Mouse (Mus musculus): ENCODE measurements around the gene Cxcl1. TPM values are rescaled to one million over a fixed set of nuclear protein-coding genes. Genes with fewer than 3 reads are reported as not detected.
A peak's percentile ranks its signal among the peaks of the same experiment; 100 is the strongest.
"Not testable (repeated sequence)": the region's sequence is repeated elsewhere in the genome, so short reads cannot be mapped to it uniquely, and the experiment has no call there.

The Cxcl1 gene
- 0.83 and 1.2 TPM in 2 replicates for polyA plus RNA-seq (2015; fragmentation: Nextera tagmentation; extraction: Ambion mirVana)

DNA sequence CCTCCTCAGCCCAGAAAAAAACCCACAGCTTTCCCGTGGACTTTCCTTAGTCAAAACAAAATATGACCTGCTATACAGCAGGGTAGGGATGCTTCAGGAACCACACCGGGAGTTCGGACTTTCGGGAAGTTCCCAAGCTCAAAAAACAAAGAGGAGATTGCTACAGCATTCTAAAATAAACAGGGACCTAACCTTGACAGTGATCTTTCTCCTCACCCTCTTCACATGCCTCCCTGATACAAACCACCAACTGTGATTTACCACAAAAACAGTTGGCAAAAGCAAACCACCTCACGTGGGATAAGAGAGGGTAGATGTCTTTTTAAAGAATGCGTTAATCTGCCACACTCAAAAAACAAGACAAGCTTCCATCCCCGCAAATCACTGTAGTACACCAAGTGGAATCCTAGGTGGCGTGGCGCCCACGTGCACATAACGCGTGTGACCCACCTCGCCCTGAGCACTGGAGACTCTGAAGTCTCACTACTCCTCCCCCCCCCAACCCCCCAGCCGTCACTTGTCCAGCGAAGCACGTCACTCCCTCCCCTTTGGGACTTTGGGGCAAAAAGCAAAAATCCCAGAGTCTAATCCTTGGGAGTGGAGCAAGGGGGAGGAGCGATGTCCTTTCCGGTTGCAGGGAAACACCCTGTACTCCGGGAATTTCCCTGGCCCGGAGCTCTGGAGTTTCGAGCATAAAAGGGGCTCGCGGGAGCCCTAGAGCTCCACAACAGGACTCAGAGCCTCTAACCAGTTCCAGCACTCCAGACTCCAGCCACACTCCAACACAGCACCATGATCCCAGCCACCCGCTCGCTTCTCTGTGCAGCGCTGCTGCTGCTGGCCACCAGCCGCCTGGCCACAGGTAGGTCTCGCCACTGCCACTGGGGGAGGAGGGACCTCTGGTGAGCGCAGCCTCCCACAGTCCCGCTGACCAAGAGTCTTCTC, at the start of gene Cxcl1:
Cxcl1 (plus strand) TSS at position 723 of the 945 bp plus-strand sequence.
- Histone ChIP-seq H3K4me2 (replicated peaks; ENCODE audit: low read depth) (peak within 1 kb of the TSS; percentile 82), H3K4me1 (replicated peaks; ENCODE audit: control insufficient read depth, insufficient read depth, low read length) (no peaks in the 10 kb centered on the region; the same call in 1 of the 2 replicates), H3K4me3 (ENCODE audit: low read depth, low read length) (peak within 1 kb of the TSS; percentile 57), H3K9me3 (ENCODE audit: control insufficient read depth) (no peaks in the 10 kb centered on the region), H3K27me3 (replicated peaks; ENCODE audit: control insufficient read depth, insufficient read depth, low read length) (no peaks in the 10 kb centered on the region), H3K27ac (ENCODE audit: low read depth, low read length) (no peak within 1 kb of the TSS), H3K9ac (ENCODE audit: low read depth, low read length) (peak within 1 kb of the TSS; percentile 40), H3K36me3 (ENCODE audit: control insufficient read depth, insufficient read depth) (no peaks in the 10 kb centered on the region)
- ATAC-seq = peak; percentile 86
- 7% methylated on average over 30 of the region's 30 CpGs for WGBS
- TF ChIP-seq CTCF (IDR thresholded peaks at IDR 0.05; ENCODE audit: low read depth) = peak; percentile 66

GRCm38 (mm10) chr5:90843891-90844290, 47.1 kb upstream of the Cxcl1 start:
- no peak overlapping the region for H3K4me2 ChIP-seq (replicated peaks; ENCODE audit: low read depth)
- TF ChIP-seq CTCF (IDR thresholded peaks at IDR 0.05; ENCODE audit: low read depth) = no peak
- no peak overlapping the region for H3K27ac ChIP-seq (ENCODE audit: low read depth, low read length)
- no peak overlapping the region for H3K4me3 ChIP-seq (ENCODE audit: low read depth, low read length)
- 93% methylated on average over 3 of the region's 3 CpGs for WGBS
- H3K36me3 ChIP-seq (ENCODE audit: control insufficient read depth, insufficient read depth) = no peaks in the 10 kb centered on the region
- no peak overlapping the region for H3K9ac ChIP-seq (ENCODE audit: low read depth, low read length)
- H3K4me1 ChIP-seq (replicated peaks; ENCODE audit: control insufficient read depth, insufficient read depth, low read length) = no peaks in the 10 kb centered on the region
- no peaks in the 10 kb centered on the region for H3K9me3 ChIP-seq (ENCODE audit: control insufficient read depth)
- no peaks in the 10 kb centered on the region for H3K27me3 ChIP-seq (replicated peaks; ENCODE audit: control insufficient read depth, insufficient read depth, low read length)
- no peak for ATAC-seq

GRCm38 (mm10) chr5:90850096-90850495, 40.9 kb upstream of the Cxcl1 start:
- not testable (repeated sequence) for H3K9me3 ChIP-seq (ENCODE audit: control insufficient read depth)

GRCm38 (mm10) chr5:90851391-90851790, 39.6 kb upstream of the Cxcl1 start:
- H3K4me3 ChIP-seq (ENCODE audit: low read depth, low read length); H3K27ac ChIP-seq (ENCODE audit: low read depth, low read length); ATAC-seq; H3K9ac ChIP-seq (ENCODE audit: low read depth, low read length); H3K4me1 ChIP-seq (replicated peaks; ENCODE audit: control insufficient read depth, insufficient read depth, low read length); H3K27me3 ChIP-seq (replicated peaks; ENCODE audit: control insufficient read depth, insufficient read depth, low read length); H3K36me3 ChIP-seq (ENCODE audit: control insufficient read depth, insufficient read depth); H3K4me2 ChIP-seq (replicated peaks; ENCODE audit: low read depth); H3K9me3 ChIP-seq (ENCODE audit: control insufficient read depth): not testable (repeated sequence)
- 93% methylated on average over 11 of the region's 11 CpGs for WGBS

More at GRCm38 (mm10) chr5:90850096-90850495, 40.9 kb upstream of the Cxcl1 start:
- not testable (repeated sequence) for H3K4me3 ChIP-seq (ENCODE audit: low read depth, low read length); H3K9ac ChIP-seq (ENCODE audit: low read depth, low read length); ATAC-seq; H3K27ac ChIP-seq (ENCODE audit: low read depth, low read length); H3K4me1 ChIP-seq (replicated peaks; ENCODE audit: control insufficient read depth, insufficient read depth, low read length); H3K4me2 ChIP-seq (replicated peaks; ENCODE audit: low read depth); H3K36me3 ChIP-seq (ENCODE audit: control insufficient read depth, insufficient read depth); H3K27me3 ChIP-seq (replicated peaks; ENCODE audit: control insufficient read depth, insufficient read depth, low read length)
- WGBS = 89% methylated on average over 7 of the region's 7 CpGs

DNA sequence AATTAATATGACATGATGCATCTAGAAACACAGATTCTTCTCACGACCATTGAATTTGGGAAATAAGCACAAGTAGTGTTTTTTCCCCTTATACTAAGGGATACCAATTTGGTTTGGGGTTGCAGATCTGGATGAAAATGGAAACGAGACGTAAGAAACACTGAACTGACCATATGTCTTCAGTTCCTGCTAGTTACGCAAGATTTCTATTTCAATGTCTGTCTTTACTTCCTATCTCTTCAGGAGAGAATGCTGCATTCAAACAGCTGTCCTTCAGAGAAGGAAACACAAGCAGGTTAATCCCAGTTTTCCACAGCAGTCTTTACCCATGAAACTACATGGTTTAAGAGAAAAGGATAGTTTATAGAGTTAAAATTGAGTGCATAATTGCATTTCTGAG, 37.8 kb upstream of the Cxcl1 start:
- Histone ChIP-seq H3K4me1 (replicated peaks; ENCODE audit: control insufficient read depth, insufficient read depth, low read length) (no peaks in the 10 kb centered on the region), H3K9ac (ENCODE audit: low read depth, low read length) (no peak overlapping the region), H3K27ac (ENCODE audit: low read depth, low read length) (no peak overlapping the region), H3K4me2 (replicated peaks; ENCODE audit: low read depth) (no peak overlapping the region), H3K27me3 (replicated peaks; ENCODE audit: control insufficient read depth, insufficient read depth, low read length) (no peaks in the 10 kb centered on the region), H3K36me3 (ENCODE audit: control insufficient read depth, insufficient read depth) (no peaks in the 10 kb centered on the region), H3K9me3 (ENCODE audit: control insufficient read depth) (no peaks in the 10 kb centered on the region), H3K4me3 (ENCODE audit: low read depth, low read length) (no peak overlapping the region)
- 83% methylated on average over 4 of the region's 4 CpGs for WGBS
- TF ChIP-seq CTCF (IDR thresholded peaks at IDR 0.05; ENCODE audit: low read depth) = no peak
- no peak for ATAC-seq

GRCm38 (mm10) chr5:90855308-90856230, 35.5 kb upstream of the Cxcl1 start:
- H3K27ac ChIP-seq (ENCODE audit: low read depth, low read length) = no peak overlapping the region
- no peak overlapping the region for H3K4me2 ChIP-seq (replicated peaks; ENCODE audit: low read depth)
- no peaks in the 10 kb centered on the region for H3K27me3 ChIP-seq (replicated peaks; ENCODE audit: control insufficient read depth, insufficient read depth, low read length)
- H3K9me3 ChIP-seq (ENCODE audit: control insufficient read depth) = no peaks in the 10 kb centered on the region
- no peak for ATAC-seq
- TF ChIP-seq CTCF (IDR thresholded peaks at IDR 0.05; ENCODE audit: low read depth) = no peak
- H3K36me3 ChIP-seq (ENCODE audit: control insufficient read depth, insufficient read depth) = no peaks in the 10 kb centered on the region
- H3K9ac ChIP-seq (ENCODE audit: low read depth, low read length) = no peak overlapping the region
- H3K4me3 ChIP-seq (ENCODE audit: low read depth, low read length) = no peak overlapping the region
- WGBS = 69% methylated on average over 7 of the region's 7 CpGs
- no peaks in the 10 kb centered on the region for H3K4me1 ChIP-seq (replicated peaks; ENCODE audit: control insufficient read depth, insufficient read depth, low read length)
